Mouse (Mus musculus) mesoderm, embryonic 11.5 days (tissue): ENCODE data around the gene Rabl3.
A peak's percentile ranks its signal among the peaks of the same experiment; 100 is the strongest.

Experiments
- DNase-seq: peaks from one replicate; pipeline ENCODE4 v3.0.0-alpha.2; 2012; ENCODE audit warnings: low read depth, low spot score

Gene Rabl3

GRCm38 (mm10) chr16:37546312-37546711 lies 6.6 kb downstream of the Rabl3 start:
- no peak for DNase-seq

- DNase-seq, result peak; percentile 22
Measured at GRCm38 (mm10) chr16:37550266-37550665, 10.6 kb downstream of the Rabl3 start.

DNA sequence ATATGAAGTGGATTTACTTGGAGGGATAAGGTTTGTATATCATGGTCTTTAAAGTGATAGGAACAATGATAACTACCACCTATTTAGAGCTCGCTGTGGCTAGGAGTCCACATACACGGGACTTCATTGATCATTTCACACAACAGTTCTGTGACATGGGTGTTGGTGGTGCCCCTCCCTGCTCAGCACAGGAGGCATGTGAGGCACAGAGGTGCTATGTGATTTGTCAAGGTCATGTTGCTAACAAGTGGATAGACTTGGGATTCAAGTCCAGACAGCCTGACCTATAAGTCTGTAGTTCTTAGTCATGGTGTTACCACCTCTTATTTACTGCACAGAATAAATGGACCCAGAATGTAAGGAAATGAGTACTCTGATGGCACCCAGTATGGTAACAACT lies 11.3 kb downstream of the Rabl3 start:
- no peak for DNase-seq

DNA sequence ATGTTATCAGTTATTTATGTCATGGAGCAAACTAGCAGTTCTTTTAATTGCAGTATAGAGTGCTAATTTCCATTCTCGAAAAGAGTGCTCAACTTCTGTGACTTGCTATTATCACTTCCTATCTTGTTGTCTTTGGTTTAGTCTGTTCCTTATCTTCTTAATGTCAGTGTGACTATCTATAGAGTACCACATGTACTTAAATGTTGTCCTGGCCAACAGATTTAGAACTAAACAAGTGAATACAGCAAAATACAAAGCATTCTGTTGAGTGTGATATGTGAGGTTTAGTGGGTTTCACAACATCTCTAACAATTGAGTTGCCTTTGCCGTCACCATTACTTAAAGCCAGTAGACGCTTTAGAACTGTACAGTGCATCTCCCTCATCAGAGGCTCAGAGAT lies 13.1 kb downstream of the Rabl3 start:
- no peak for DNase-seq

DNA sequence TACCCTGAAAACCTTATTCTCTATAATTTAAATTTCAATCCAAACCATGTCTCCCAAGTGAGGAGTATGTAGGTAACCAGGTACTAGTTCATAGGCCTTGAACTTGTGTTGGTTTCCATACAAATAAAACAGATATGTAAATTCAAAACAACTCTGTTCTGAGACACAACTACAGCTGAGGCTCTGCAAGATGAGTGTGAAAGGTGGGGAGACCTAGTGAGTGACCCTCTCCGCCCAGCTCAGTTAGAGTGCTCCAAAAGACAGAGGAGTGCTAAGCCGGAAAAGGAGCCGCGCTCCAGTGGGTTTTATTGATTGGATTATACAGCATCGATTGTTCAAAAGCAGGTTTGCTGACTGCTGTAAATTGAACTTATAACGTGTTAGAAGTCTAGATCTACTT lies 22.7 kb downstream of the Rabl3 start:
- DNase-seq, result no peak

GRCm38 (mm10) chr16:37562961-37563360 lies 23.3 kb downstream of the Rabl3 start:
- DNase-seq, result no peak

GRCm38 (mm10) chr16:37565117-37565516 lies 25.4 kb downstream of the Rabl3 start:
- no peak for DNase-seq

GRCm38 (mm10) chr16:37566107-37566506 lies 26.4 kb downstream of the Rabl3 start:
- DNase-seq, result no peak

DNA sequence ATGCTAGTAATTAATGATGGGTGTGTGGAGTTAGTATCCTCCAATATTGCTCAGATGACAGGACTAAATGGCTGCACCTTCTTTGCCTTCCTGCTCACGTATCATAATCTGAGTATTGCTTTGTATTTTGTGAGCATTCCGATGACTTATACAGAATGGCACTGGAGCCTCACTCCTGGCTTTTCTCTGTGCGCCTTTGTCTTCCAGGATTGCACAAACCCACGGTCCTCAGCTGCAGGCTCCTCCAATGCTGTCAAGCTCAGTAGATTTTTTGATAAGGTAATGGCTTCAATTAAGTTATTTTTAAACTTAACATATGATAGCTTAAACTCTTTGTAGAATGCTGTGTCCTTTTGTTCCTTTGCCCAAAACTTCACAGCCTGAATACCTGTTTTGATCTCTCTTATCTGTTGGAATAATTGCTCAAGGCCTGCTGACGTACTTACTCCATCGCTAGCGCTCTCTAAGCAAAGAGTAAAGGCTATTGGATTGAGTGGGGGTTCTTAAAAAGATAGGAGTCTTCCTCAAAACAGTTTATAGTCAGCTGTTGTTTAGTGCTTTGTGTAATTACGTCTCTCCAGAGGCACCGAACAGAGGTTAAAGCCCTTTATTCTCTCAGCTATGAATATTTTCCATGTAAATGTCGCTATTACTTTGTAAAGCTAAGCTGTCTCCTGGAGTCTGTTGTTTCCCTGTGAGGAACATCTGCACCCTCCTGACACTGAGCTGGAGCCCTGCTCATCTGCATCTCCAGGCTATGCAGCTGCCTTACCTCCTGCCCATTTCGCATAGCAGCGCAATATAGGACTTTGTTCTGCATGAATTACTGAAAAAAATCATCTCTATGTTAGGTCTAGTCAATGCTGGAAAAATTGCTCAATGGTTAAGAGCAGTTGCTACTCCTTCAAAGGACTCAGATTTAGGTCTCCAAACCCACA lies 27.7 kb downstream of the Rabl3 start:
- no peak for DNase-seq

DNA sequence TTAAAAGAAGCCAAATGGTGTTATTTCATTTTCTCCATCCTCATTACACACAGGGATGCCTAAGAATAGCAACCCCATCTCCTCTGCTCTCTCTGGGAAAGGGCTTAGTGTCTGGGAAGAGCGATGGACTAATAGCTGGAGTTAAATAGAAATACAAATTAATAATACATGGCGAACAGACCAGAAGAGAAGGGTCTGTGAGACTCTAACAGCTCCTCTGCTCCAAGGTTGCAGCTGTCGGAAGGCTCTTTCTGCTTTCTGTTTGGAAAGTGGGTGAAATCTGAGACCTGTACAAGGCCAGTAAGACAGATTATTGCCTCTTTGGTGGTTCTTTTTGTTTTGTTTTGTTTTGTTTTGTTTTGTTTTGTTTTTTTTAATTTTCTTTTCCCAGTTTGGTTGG lies 31.9 kb downstream of the Rabl3 start:
- DNase-seq, result no peak

DNA sequence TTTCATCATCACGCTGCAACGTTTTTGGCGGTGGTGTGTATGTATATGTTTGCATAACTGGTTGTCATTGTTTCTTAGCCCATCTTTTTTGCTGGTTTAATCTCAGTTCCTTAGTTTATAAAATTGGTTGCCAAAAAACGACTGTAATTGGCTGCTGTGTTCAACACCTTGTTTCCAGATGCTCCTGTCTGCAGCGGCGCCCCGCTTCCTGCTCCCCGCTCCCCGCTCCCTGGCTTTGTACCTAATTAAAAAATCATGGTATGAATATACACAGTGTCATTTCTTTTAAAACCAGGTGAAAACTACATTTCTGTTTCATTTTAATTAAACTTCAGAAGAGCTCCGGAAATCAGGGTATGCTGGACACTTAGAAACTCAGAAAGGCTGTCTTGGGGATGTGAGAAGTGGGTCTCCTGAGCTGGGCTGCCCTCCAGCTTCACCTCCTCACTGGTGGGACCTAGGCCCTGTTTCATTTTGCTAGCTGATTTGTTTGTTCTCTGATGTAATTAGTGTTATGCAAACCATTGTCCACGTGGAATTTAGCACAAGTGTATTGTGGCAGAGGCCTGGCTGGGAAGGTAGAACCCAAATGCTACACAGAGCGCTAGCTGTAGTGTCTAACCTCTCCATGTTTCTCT lies 32.6 kb downstream of the Rabl3 start:
- DNase-seq, result no peak

- DNase-seq, result no peak
Measured at GRCm38 (mm10) chr16:37573061-37573460, 33.4 kb downstream of the Rabl3 start.

GRCm38 (mm10) chr16:37575325-37575724 lies 35.6 kb downstream of the Rabl3 start:
- no peak for DNase-seq

GRCm38 (mm10) chr16:37579591-37579990 lies 39.9 kb downstream of the Rabl3 start:
- DNase-seq, result no peak

DNA sequence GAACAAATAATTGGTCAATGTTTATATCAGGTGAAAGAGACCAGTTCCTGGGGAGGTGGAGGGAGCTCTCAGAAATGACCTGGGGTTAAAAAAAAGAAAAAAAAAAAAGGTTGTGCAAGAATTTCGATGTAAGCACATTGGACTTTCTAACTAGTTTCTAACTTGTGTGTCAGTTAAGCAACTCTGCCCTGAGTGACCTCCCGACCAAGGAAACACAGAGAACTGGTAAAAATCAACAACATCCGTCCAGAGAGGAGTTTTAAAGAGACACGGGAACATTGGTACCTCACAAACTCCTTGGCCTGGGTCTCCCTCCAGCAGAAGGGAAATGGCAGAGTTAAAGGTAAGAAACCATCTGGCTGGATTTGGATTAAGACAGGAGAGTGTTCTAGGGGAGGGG lies 40.3 kb downstream of the Rabl3 start, which contains the start of gene Hgd:
Gene Hgd (plus strand): TSS at position 160 of the 400 bp plus-strand sequence.
- no peak for DNase-seq

GRCm38 (mm10) chr16:37580651-37581050 lies 41.0 kb downstream of the Rabl3 start:
- DNase-seq, result no peak

DNA sequence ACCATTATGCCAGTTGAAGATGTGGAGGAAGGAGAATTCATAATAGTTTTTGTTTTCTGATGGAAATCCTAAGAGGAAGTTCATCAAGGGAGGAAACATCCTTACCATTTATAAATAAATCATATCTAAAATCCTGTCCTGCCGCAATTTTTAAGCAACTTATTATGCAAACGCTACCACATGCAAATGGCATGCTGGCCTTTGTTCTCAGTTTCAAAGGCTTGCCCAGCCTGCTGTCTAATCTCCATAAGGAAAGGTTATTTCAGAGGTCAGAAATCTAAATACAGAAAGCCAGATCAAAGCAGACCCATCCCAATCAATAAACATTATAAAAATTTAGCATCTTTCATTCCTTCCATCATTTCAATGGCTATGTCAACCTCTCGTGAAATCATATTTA lies 42.2 kb downstream of the Rabl3 start:
- DNase-seq, result no peak

GRCm38 (mm10) chr16:37583306-37583705 lies 43.6 kb downstream of the Rabl3 start:
- no peak for DNase-seq

GRCm38 (mm10) chr16:37583801-37584200 lies 44.1 kb downstream of the Rabl3 start:
- DNase-seq, result no peak

- peak; percentile 76 for DNase-seq
Measured at GRCm38 (mm10) chr16:37584218-37585035, 44.7 kb downstream of the Rabl3 start.

DNA sequence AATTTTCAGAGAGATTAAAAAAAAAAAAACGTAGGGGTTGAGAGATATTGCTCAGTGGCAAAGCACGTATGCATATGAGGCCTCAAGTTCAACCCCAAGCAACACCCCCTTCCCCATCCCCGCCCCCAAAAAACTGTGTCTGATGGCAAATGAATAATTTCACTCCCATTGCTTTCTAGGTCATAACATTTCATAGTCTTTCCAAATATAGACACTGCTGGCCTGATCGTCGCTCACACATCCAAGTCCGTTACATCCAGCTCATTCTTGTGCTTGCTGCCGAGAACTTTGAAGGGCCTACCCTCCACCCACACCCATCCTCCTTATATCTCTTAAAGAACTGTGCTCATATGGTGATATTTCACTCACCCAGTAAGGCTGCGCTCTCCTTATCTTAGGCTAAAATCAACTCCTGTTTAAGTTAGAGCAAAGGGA lies 45.5 kb downstream of the Rabl3 start:
- DNase-seq, result no peak

DNA sequence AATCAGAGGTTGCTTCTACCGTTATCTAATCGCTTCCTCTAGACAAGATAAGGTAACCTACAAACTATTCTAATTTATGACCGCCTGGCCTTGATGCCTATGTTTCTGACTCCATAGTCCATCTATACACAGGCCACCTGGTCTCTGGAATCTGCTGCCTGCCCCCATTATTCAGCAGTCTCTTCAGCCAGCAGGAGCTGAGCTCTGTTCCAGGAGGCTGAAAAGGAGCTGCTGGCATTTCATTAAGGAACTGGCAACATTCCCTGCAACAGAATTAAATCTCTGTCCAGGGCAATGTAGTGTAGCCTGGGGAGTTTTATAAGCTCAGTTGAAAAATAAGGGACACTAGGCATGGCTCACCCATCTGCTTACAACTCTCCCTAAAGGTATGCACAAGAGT lies 51.2 kb downstream of the Rabl3 start:
- no peak for DNase-seq
